Mouse (Mus musculus): ENCODE measurements around the gene Crkl. TPM values are rescaled to one million over a fixed set of nuclear protein-coding genes. Genes with fewer than 3 reads are reported as not detected.

Crkl gene
- polyA plus RNA-seq, 1 experiment from 2014 or later: 74.1 TPM

DNA sequence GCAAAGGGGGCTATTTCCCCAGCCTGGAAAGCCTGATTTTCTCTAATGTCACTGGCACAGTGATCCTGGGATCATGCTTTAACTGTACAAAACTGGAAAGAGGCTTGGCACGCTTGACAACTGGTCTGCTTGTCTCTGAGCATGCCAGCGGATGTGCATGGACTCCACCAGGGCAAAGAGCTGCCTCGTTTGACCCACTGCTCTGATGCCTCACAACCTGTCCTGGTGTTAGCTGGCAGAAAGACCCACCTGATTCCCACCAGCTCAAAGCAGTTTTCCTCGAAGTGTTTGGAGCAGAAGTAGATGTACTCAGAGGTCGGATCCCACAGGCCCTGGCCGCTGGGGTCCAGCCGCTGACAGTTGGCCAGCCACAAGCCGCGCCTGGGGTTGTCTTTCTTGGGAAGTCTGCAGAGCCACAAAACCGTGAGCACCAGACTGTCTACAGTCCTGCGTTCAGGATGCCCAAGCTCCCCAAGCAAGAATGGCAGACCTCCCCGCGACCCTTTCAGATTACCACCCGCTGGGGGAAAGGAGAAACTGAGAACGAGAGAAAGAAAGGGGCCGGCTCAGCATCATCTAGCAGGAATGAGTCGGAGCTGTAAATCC, 78.3 kb downstream of the Crkl start:
- H3K27ac ChIP-seq (ENCODE audit: low read depth): peak overlapping the region; percentile 94
- DNase-seq (no peak), ATAC-seq (ENCODE audit: insufficient read depth) (peak; percentile 0; the same call in 1 of the 2 replicates)
- peak overlapping the region; percentile 80 for H3K9ac ChIP-seq
- TF ChIP-seq CTCF (IDR thresholded peaks at IDR 0.05; ENCODE audit: low read depth): no peak
- H3K9me3 ChIP-seq (ENCODE audit: low read depth, low read length): no peaks in the 10 kb centered on the region
- peaks cover 11% of the 10 kb centered on the region; the same call in 1 of the 2 replicates for H3K4me1 ChIP-seq (ENCODE audit: insufficient read depth)
- WGBS: 11% methylated on average over 17 of the region's 17 CpGs
- H3K4me3 ChIP-seq (ENCODE audit: low read depth, low read length): peak overlapping the region; percentile 68
- H3K4me2 ChIP-seq: peak overlapping the region; percentile 93
- peaks cover 41% of the 10 kb centered on the region for H3K36me3 ChIP-seq (ENCODE audit: insufficient read depth)
- no peaks in the 10 kb centered on the region for H3K27me3 ChIP-seq (ENCODE audit: insufficient read depth, low read length)

DNA sequence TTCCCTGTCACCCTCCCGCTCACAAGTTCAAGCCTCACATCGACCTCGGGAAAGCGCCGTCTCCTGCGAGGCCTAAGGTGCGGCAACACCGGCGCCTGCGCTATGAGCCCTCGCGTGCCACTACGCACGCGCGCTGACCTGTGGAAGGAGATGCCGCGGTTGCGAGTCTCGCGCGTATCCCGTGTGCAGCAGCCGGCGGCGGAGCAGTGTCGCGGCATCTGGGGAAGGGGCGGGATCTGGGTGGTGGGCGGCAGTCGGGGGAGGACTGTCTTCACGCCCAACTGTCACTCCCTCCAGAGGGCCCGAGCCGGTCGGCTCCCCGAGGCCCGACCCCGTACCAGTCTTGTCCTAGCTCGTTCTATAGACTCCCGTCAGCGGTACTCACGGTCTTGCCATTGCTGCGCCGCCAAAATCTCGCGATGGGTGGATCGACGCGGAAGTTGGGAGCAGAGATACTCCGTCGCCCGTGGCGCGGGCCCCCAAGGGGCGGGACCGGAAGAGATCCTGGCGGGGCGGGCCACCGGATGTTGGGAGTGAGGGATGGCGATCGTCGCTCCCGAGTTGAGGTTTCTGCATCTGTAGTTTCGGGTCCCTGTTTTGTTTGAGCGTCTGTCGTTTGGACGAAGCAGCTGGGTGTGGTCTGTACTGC, 79.0 kb downstream of the Crkl start, which contains the start of gene Thap7:
Gene Thap7, minus strand, starts transcription at position 497 of the 649 bp plus-strand sequence.
- Histone ChIP-seq H3K4me2 (peak within 1 kb of the TSS; percentile 93), H3K9ac (peak within 1 kb of the TSS; percentile 80), H3K27me3 (ENCODE audit: insufficient read depth, low read length) (no peaks in the 10 kb centered on the region), H3K9me3 (ENCODE audit: low read depth, low read length) (no peaks in the 10 kb centered on the region), H3K4me1 (ENCODE audit: insufficient read depth) (peaks cover 11% of the 10 kb centered on the region; the same call in 1 of the 2 replicates), H3K4me3 (ENCODE audit: low read depth, low read length) (peak within 1 kb of the TSS; percentile 68), H3K36me3 (ENCODE audit: insufficient read depth) (peaks cover 34% of the 10 kb centered on the region), H3K27ac (ENCODE audit: low read depth) (peak within 1 kb of the TSS; percentile 94)
- ATAC-seq (ENCODE audit: insufficient read depth): peak; percentile 96
- under 1% methylated on average over 67 of the region's 67 CpGs for WGBS
- TF ChIP-seq CTCF (IDR thresholded peaks at IDR 0.05; ENCODE audit: low read depth): no peak
- peak; percentile 99 for DNase-seq

DNA sequence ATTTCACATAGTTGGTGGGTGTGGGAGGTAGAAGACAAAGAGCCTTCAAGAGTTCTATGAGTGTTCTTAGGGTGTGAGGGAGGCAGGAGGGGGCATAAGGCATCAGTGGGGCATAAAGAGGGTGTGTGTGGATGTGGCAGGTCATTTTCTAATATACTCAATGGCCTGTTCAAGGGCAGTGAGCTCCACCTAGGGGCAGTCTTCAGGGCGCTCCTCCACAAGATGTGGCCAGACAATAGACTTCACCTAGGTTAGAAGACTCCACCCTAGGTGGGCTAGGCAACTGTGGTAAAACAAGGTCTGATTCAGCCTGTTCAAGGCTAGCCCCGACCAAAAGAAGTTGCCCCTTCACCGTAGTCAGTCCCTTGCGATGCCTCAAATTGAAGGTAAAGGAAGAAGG, 80.5 kb downstream of the Crkl start:
- H3K27ac ChIP-seq (ENCODE audit: low read depth): no peak overlapping the region
- H3K9me3 ChIP-seq (ENCODE audit: low read depth, low read length): no peaks in the 10 kb centered on the region
- H3K36me3 ChIP-seq (ENCODE audit: insufficient read depth): peaks cover 19% of the 10 kb centered on the region
- peak; percentile 49 for TF ChIP-seq CTCF (IDR thresholded peaks at IDR 0.05; ENCODE audit: low read depth)
- H3K4me3 ChIP-seq (ENCODE audit: low read depth, low read length): no peak overlapping the region
- H3K27me3 ChIP-seq (ENCODE audit: insufficient read depth, low read length): no peaks in the 10 kb centered on the region
- 50% methylated on average over 4 of the region's 4 CpGs for WGBS
- ATAC-seq (ENCODE audit: insufficient read depth) (no peak), DNase-seq (peak; percentile 33)
- H3K4me2 ChIP-seq: peak overlapping the region; percentile 93; the same call in 1 of the 2 replicates
- H3K4me1 ChIP-seq (ENCODE audit: insufficient read depth): peaks cover 11% of the 10 kb centered on the region; the same call in 1 of the 2 replicates
- no peak overlapping the region for H3K9ac ChIP-seq

DNA sequence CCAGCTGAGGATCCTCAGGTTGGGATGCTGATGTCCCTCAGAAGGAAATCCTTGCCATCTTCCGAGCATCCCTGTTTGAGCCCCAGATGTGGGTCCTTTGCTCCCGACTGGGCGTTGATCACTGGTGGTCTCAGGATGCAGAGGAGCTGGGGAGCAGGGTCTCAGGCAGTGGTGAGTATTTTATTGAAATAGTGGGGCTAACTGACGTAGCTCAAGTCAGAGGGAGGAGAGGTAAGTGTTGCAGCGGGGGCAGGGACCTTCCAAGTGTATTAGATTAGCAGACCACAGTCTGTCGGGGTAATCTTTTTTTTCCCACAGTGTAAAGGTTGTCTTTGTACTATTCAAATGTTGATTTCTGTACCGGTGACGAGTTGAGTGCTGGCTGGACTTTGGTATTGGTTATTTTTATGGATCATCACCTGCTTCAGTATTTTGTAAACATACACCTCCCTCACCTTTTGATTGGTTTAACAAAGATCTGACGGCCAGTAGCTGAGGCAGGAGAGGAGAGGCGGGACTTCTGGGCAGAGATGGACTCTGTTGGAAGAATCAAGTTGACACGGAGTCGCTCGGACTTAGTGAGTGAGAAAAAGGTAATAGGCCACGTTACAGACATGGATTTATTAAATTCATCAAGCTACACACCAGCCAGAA, 81.0 kb downstream of the Crkl start:
- no peak for ATAC-seq (ENCODE audit: insufficient read depth)
- H3K27me3 ChIP-seq (ENCODE audit: insufficient read depth, low read length): no peaks in the 10 kb centered on the region

DNA sequence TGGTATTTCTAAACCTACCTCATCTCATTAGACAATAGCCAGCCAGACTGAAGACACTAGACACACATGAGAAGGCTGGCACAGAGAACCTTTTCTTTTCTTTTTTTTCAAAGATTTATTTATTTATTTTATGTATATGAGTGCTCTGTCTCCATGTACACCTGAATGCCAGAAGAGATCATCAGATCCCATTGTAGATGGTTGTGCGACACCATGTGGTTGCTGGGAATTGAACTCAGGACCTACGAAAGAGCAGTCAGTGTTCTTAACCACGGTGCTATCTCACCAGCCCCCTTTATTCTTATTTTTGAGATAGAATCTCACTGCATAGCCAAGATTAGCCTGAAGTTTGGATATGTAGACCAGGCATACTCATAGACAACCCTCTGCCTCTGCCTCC, 84.8 kb downstream of the Crkl start:
- peaks cover 2% of the 10 kb centered on the region; the same call in 1 of the 2 replicates for H3K4me1 ChIP-seq (ENCODE audit: insufficient read depth)
- ATAC-seq (ENCODE audit: insufficient read depth): no peak
- no peaks in the 10 kb centered on the region for H3K27me3 ChIP-seq (ENCODE audit: insufficient read depth, low read length)
- DNase-seq: no peak
- H3K27ac ChIP-seq (ENCODE audit: low read depth): no peak overlapping the region
- no peak for TF ChIP-seq CTCF (IDR thresholded peaks at IDR 0.05; ENCODE audit: low read depth)
- 87% methylated on average over 3 of the region's 3 CpGs for WGBS
- H3K36me3 ChIP-seq (ENCODE audit: insufficient read depth): no peaks in the 10 kb centered on the region
- H3K4me3 ChIP-seq (ENCODE audit: low read depth, low read length): no peak overlapping the region
- H3K9me3 ChIP-seq (ENCODE audit: low read depth, low read length): no peaks in the 10 kb centered on the region
- H3K9ac ChIP-seq: no peak overlapping the region
- H3K4me2 ChIP-seq: no peak overlapping the region

More for the DNA sequence above, 81.0 kb downstream of the Crkl start:
- WGBS: 67% methylated on average over 14 of the region's 14 CpGs
- Histone ChIP-seq H3K4me1 (ENCODE audit: insufficient read depth) (peaks cover 11% of the 10 kb centered on the region; the same call in 1 of the 2 replicates), H3K27ac (ENCODE audit: low read depth) (no peak overlapping the region), H3K36me3 (ENCODE audit: insufficient read depth) (peaks cover 14% of the 10 kb centered on the region), H3K9me3 (ENCODE audit: low read depth, low read length) (no peaks in the 10 kb centered on the region), H3K9ac (no peak overlapping the region), H3K4me3 (ENCODE audit: low read depth, low read length) (no peak overlapping the region), H3K4me2 (no peak overlapping the region)
- TF ChIP-seq CTCF (IDR thresholded peaks at IDR 0.05; ENCODE audit: low read depth): no peak
- no peak for DNase-seq

Other genes starting within 250 kb of the Crkl start
- gene Ube2l3, start 249.3 kb upstream of the Crkl start, polyA plus RNA-seq (2014; fragmentation: Nextera tagmentation; extraction: Ambion mirVana): 349 and 371 TPM in 2 replicates
- 0.13 and 0.30 TPM in 2 replicates for gene Rimbp3, start 243.4 kb upstream of the Crkl start, polyA plus RNA-seq (2014; fragmentation: Nextera tagmentation; extraction: Ambion mirVana)
- gene Hic2, start 218.4 kb upstream of the Crkl start, polyA plus RNA-seq (2014; fragmentation: Nextera tagmentation; extraction: Ambion mirVana): 3.4 and 4.3 TPM in 2 replicates
- gene Tmem191c, start 175.9 kb upstream of the Crkl start, polyA plus RNA-seq (2014; fragmentation: Nextera tagmentation; extraction: Ambion mirVana): 6.7 and 7.5 TPM in 2 replicates
- 0.12 and 0.25 TPM in 2 replicates for gene Serpind1, start 120.6 kb upstream of the Crkl start, polyA plus RNA-seq (2014; fragmentation: Nextera tagmentation; extraction: Ambion mirVana)
- 5.1 and 6.3 TPM in 2 replicates for gene Snap29, start 46.0 kb upstream of the Crkl start, polyA plus RNA-seq (2014; fragmentation: Nextera tagmentation; extraction: Ambion mirVana)
- gene Pi4ka, start 45.7 kb upstream of the Crkl start, polyA plus RNA-seq (2014; fragmentation: Nextera tagmentation; extraction: Ambion mirVana): 33.8 and 37.9 TPM in 2 replicates
- 1.3 and 1.5 TPM in 2 replicates for gene Aifm3, start 37.6 kb downstream of the Crkl start, polyA plus RNA-seq (2014; fragmentation: Nextera tagmentation; extraction: Ambion mirVana)
- gene Lztr1, start 56.7 kb downstream of the Crkl start, polyA plus RNA-seq (2014; fragmentation: Nextera tagmentation; extraction: Ambion mirVana): 78.4 and 80.0 TPM in 2 replicates
- gene Thap7, start 79.1 kb downstream of the Crkl start, polyA plus RNA-seq (2014; fragmentation: Nextera tagmentation; extraction: Ambion mirVana): 47.4 and 51.4 TPM in 2 replicates
- gene Lrrc74b, start 109.3 kb downstream of the Crkl start, polyA plus RNA-seq (2014; fragmentation: Nextera tagmentation; extraction: Ambion mirVana): 0.31 and 0.42 TPM in 2 replicates
- gene P2rx6, start 109.9 kb downstream of the Crkl start, polyA plus RNA-seq (2014; fragmentation: Nextera tagmentation; extraction: Ambion mirVana): 1.6 and 1.7 TPM in 2 replicates
- gene Slc7a4, start 131.2 kb downstream of the Crkl start, polyA plus RNA-seq (2014; fragmentation: Nextera tagmentation; extraction: Ambion mirVana): 6.2 and 8.0 TPM in 2 replicates
- 45.4 and 45.7 TPM in 2 replicates for gene Smpd4, start 167.4 kb downstream of the Crkl start, polyA plus RNA-seq (2014; fragmentation: Nextera tagmentation; extraction: Ambion mirVana)
- 5.3 and 5.4 TPM in 2 replicates for gene Ccdc74a, start 194.5 kb downstream of the Crkl start, polyA plus RNA-seq (2014; fragmentation: Nextera tagmentation; extraction: Ambion mirVana)

Measured in lung, embryonic 14.5 days (tissue).